Mouse (Mus musculus) layer of hippocampus, adult 18-20 months (tissue): ENCODE measurements around the gene Gdf15. TPM values are rescaled to one million over a fixed set of nuclear protein-coding genes. Genes with fewer than 3 reads are reported as not detected.
A peak's percentile ranks its signal among the peaks of the same experiment; 100 is the strongest.

Source experiments
- DNase-seq, 2 experiments: peaks; one replicate each; pipeline ENCODE4 v3.0.0; 2022; ENCODE audit warnings: low spot score in 2 of 2
- total RNA-seq, 2 experiments: library from RNA; stranded (reverse); gene quantifications; 2 replicates each; pipeline ENCODE4 v1.2.3; 2021

The Gdf15 gene
- total RNA-seq, 2 experiments from 2014 or later: not detected

- DNase-seq: peak; percentile 90 to 95
Observed at GRCm38 (mm10) chr8:70629574-70630531, 2.4 kb downstream of the Gdf15 start.

GRCm38 (mm10) chr8:70628986-70629490, 3.2 kb downstream of the Gdf15 start:
- DNase-seq: no peak

- no peak for DNase-seq
Observed at GRCm38 (mm10) chr8:70627041-70627440, 5.2 kb downstream of the Gdf15 start.

- DNase-seq: no peak
Observed at GRCm38 (mm10) chr8:70625104-70625503, 7.2 kb downstream of the Gdf15 start.

GRCm38 (mm10) chr8:70622220-70622619, 10.0 kb downstream of the Gdf15 start:
- no peak for DNase-seq

GRCm38 (mm10) chr8:70618888-70619334, 13.3 kb downstream of the Gdf15 start:
- no peak for DNase-seq

- DNase-seq: no peak
Observed at GRCm38 (mm10) chr8:70617985-70618384, 14.3 kb downstream of the Gdf15 start.

- no peak for DNase-seq
Observed at GRCm38 (mm10) chr8:70616645-70617044, 15.6 kb downstream of the Gdf15 start.

GRCm38 (mm10) chr8:70615894-70616293, 16.4 kb downstream of the Gdf15 start, which contains the start of gene Lrrc25:
Gene Lrrc25 (plus strand): TSS chr8:70616155.
- DNase-seq: no peak

GRCm38 (mm10) chr8:70615281-70615680, 17.0 kb downstream of the Gdf15 start:
- no peak for DNase-seq

- no peak for DNase-seq
Observed at GRCm38 (mm10) chr8:70614469-70614868, 17.8 kb downstream of the Gdf15 start.

GRCm38 (mm10) chr8:70613763-70614162, 18.5 kb downstream of the Gdf15 start:
- DNase-seq: no peak

- DNase-seq: peak; percentile 68 to 90
Observed at GRCm38 (mm10) chr8:70611849-70612248, 20.4 kb downstream of the Gdf15 start.

GRCm38 (mm10) chr8:70610796-70611771, 21.2 kb downstream of the Gdf15 start:
- peak in 1 of 2 experiments; percentile 82 for DNase-seq

- peak; percentile 78 to 87 for DNase-seq
Observed at GRCm38 (mm10) chr8:70609849-70610795, 22.1 kb downstream of the Gdf15 start.

- DNase-seq: peak; percentile 60 to 62
Observed at GRCm38 (mm10) chr8:70609368-70609848, 22.8 kb downstream of the Gdf15 start.

- no peak for DNase-seq
Observed at GRCm38 (mm10) chr8:70608749-70609367, 23.4 kb downstream of the Gdf15 start, which contains the start of gene Ssbp4. Gene Ssbp4 (minus strand): TSS chr8:70608872.

GRCm38 (mm10) chr8:70607898-70608748, 24.1 kb downstream of the Gdf15 start:
- DNase-seq: peak; percentile 59 to 72

- DNase-seq: no peak
Observed at GRCm38 (mm10) chr8:70607603-70607897, 24.7 kb downstream of the Gdf15 start.
